Comparison of ENCODE assay signal across 8 mouse cellular contexts in genomic region chr11:50850989-50851601, GRCm38 (mm10). TPM values are rescaled to one million over a fixed set of nuclear protein-coding genes. Genes with fewer than 3 reads are reported as not detected.
DNase-seq lines count a peak whose midpoint lies in the region; ATAC-seq and TF ChIP-seq lines count a peak whose summit lies in the region.

No protein-coding gene starts in this region.

- H3K9ac ChIP-seq in lung, embryonic 15.5 days: peak overlapping the region; percentile 19
- peak overlapping the region; percentile 41 for H3K9ac ChIP-seq in heart, embryonic 14.5 days (ENCODE audit: low read length)
- H3K9ac ChIP-seq in limb, embryonic 12.5 days (replicated peaks): peak overlapping the region; percentile 48; the same call in 1 of the 2 replicates

- H3K4me2 ChIP-seq in lung, embryonic 15.5 days: peak overlapping the region; percentile 85
- H3K4me2 ChIP-seq in heart, embryonic 14.5 days (ENCODE audit: low read length): peak overlapping the region; percentile 90
- H3K4me2 ChIP-seq in limb, embryonic 12.5 days: peak overlapping the region; percentile 88

- H3K9me3 ChIP-seq in lung, embryonic 15.5 days: no peaks in the 10 kb centered on the region
- peaks cover 7% of the 10 kb centered on the region for H3K9me3 ChIP-seq in heart, embryonic 14.5 days (ENCODE audit: control insufficient read depth, low read length)
- peaks cover 7% of the 10 kb centered on the region; the same call in 1 of the 2 replicates for H3K9me3 ChIP-seq in limb, embryonic 12.5 days

- H3K36me3 ChIP-seq in lung, embryonic 15.5 days: no peaks in the 10 kb centered on the region
- no peaks in the 10 kb centered on the region for H3K36me3 ChIP-seq in heart, embryonic 14.5 days (ENCODE audit: control insufficient read depth, insufficient read depth, low read length)
- no peaks in the 10 kb centered on the region for H3K36me3 ChIP-seq in limb, embryonic 12.5 days

- intact Hi-C loops in gastrocnemius, postnatal 36 days (cut with DNase I): no loop called here

- no peak for ATAC-seq in lung, embryonic 15.5 days (ENCODE audit: borderline replicate concordance, extremely low read depth, low FRiP score, low TSS enrichment)
- no peak for ATAC-seq in heart, embryonic 14.5 days (ENCODE audit: insufficient number of reproducible peaks, insufficient read depth, low FRiP score, low read depth)
- ATAC-seq in limb, embryonic 12.5 days (ENCODE audit: insufficient number of reproducible peaks, insufficient read depth, low FRiP score, low TSS enrichment, low read depth): no peak

- H3K4me3 ChIP-seq in lung, embryonic 15.5 days: peak overlapping the region; percentile 39
- H3K4me3 ChIP-seq in lung, adult 2 months (replicated peaks; ENCODE audit: extremely low read depth, low read depth, low read length): no peak overlapping the region
- peak overlapping the region; percentile 39 to 48 for H3K4me3 ChIP-seq in heart, embryonic 14.5 days (ENCODE audit: control insufficient read depth in 1 of 2, insufficient read depth in 1 of 2, low read depth in 1 of 2, low read length in 2 of 2)
- H3K4me3 ChIP-seq in limb, embryonic 12.5 days (replicated peaks): peak overlapping the region; percentile 48
- peak overlapping the region; percentile 43 for H3K4me3 ChIP-seq in olfactory bulb, adult 2 months (ENCODE audit: insufficient read depth, low read depth, low read length)

- peaks cover 15% of the 10 kb centered on the region for H3K4me1 ChIP-seq in lung, embryonic 15.5 days
- H3K4me1 ChIP-seq in lung, adult 2 months (ENCODE audit: control insufficient read depth, insufficient read depth, low read length): no peaks in the 10 kb centered on the region; the same call in 1 of the 2 replicates
- peaks cover 0 to 22% of the 10 kb centered on the region in 2 experiments; a peak in 3 of 4 replicates for H3K4me1 ChIP-seq in heart, embryonic 14.5 days (ENCODE audit: control insufficient read depth in 2 of 2, insufficient read depth in 2 of 2, low read length in 2 of 2)
- peaks cover 14% of the 10 kb centered on the region for H3K4me1 ChIP-seq in limb, embryonic 12.5 days (replicated peaks)
- H3K4me1 ChIP-seq in olfactory bulb, adult 2 months (ENCODE audit: control insufficient read depth, insufficient read depth, low read length): peaks cover 11% of the 10 kb centered on the region

- H3K27me3 ChIP-seq in lung, embryonic 15.5 days: peaks cover 63% of the 10 kb centered on the region
- H3K27me3 ChIP-seq in heart, embryonic 14.5 days (ENCODE audit: control insufficient read depth, insufficient read depth, low read length): peaks cover 58% of the 10 kb centered on the region
- peaks cover 76% of the 10 kb centered on the region for H3K27me3 ChIP-seq in limb, embryonic 12.5 days

- under 1% methylated on average over 57 of the region's 72 CpGs for WGBS in lung, embryonic 15.5 days
- WGBS in lung, adult 2 months: under 1% methylated on average over 72 of the region's 72 CpGs
- under 1% methylated on average over 63 of the region's 72 CpGs for WGBS in heart, embryonic 14.5 days
- under 1% methylated on average over 72 of the region's 72 CpGs for WGBS in limb, embryonic 12.5 days
- under 1% methylated on average over 72 of the region's 72 CpGs for WGBS in olfactory bulb, adult 2 months

- no peak for DNase-seq in lung, adult 2 months
- peak; percentile 27 for DNase-seq in brain, adult 2 months (ENCODE audit: low read depth, low spot score)
- no peak for DNase-seq in gastrocnemius, postnatal 36 days
- no peak for DNase-seq in urinary bladder, postnatal 4 days (ENCODE audit: low spot score in 2 of 2)

- TF ChIP-seq POLR2A in lung, adult 2 months (IDR thresholded peaks at IDR 0.05; ENCODE audit: borderline replicate concordance, extremely low read depth, low read depth, low read length): no peak
- no peak for TF ChIP-seq POLR2A in olfactory bulb, adult 2 months (IDR thresholded peaks at IDR 0.05; ENCODE audit: insufficient read depth, low read depth, low read length)

- TF ChIP-seq CTCF in lung, adult 2 months (IDR thresholded peaks at IDR 0.05; ENCODE audit: insufficient read depth, low read length): no peak
- no peak for TF ChIP-seq CTCF in olfactory bulb, adult 2 months (IDR thresholded peaks at IDR 0.05; ENCODE audit: insufficient read depth, low read depth, low read length)

- H3K27ac ChIP-seq in lung, embryonic 15.5 days: no peak overlapping the region
- no peak overlapping the region for H3K27ac ChIP-seq in heart, embryonic 14.5 days (replicated peaks in 1 of 2; ENCODE audit: control insufficient read depth in 1 of 2, insufficient read depth in 1 of 2, low read depth in 2 of 2, low read length in 2 of 2)
- no peak overlapping the region for H3K27ac ChIP-seq in limb, embryonic 12.5 days
- no peak overlapping the region for H3K27ac ChIP-seq in olfactory bulb, adult 2 months (ENCODE audit: insufficient read depth, low read depth, low read length)

RNA-seq across cellular contexts. Expression of gene Grm6, which starts 0.6 kb away (rescaled TPM):
- polyA plus RNA-seq in lung, embryonic 15.5 days (2015; fragmentation: Nextera tagmentation; extraction: Ambion mirVana): 0.04 TPM in 1 of 2 replicates, not detected in the other
- polyA plus RNA-seq in lung, adult 2 months (2012; rRNA removed): 0.09 and 0.17 TPM in 2 replicates
- polyA plus RNA-seq in heart, embryonic 14.5 days (2014; fragmentation: Nextera tagmentation; extraction: Ambion mirVana): 0.08 and 0.15 TPM in 2 replicates
- 0.05 TPM in 1 of 2 replicates, not detected in the other for polyA plus RNA-seq in limb, embryonic 12.5 days (2016; fragmentation: Nextera tagmentation; extraction: Ambion mirVana)
- polyA plus RNA-seq in olfactory bulb, adult 2 months (2012; ENCODE audit: insufficient read depth, insufficient read length, low replicate concordance, missing spikeins): not detected in 2 replicates
- not detected for total RNA-seq in gastrocnemius, postnatal 36 days (2021)

RNA-seq across cellular contexts. Expression of gene Zfp879, which starts 9.7 kb away (rescaled TPM):
- polyA plus RNA-seq in lung, embryonic 15.5 days (2015; fragmentation: Nextera tagmentation; extraction: Ambion mirVana): 0.53 and 0.85 TPM in 2 replicates
- 0.26 and 0.32 TPM in 2 replicates for polyA plus RNA-seq in lung, adult 2 months (2012; rRNA removed)
- polyA plus RNA-seq in heart, embryonic 14.5 days (2014; fragmentation: Nextera tagmentation; extraction: Ambion mirVana): 0.35 and 0.55 TPM in 2 replicates
- 1.2 TPM in 2 replicates for polyA plus RNA-seq in limb, embryonic 12.5 days (2016; fragmentation: Nextera tagmentation; extraction: Ambion mirVana)
- not detected in 2 replicates for polyA plus RNA-seq in olfactory bulb, adult 2 months (2012; ENCODE audit: insufficient read depth, insufficient read length, low replicate concordance, missing spikeins)
- 1 to 10 TPM; 1.4 TPM for total RNA-seq in gastrocnemius, postnatal 36 days (2021)

RNA-seq across cellular contexts. Expression of gene Zfp354c, which starts 23.6 kb away (rescaled TPM):
- polyA plus RNA-seq in lung, embryonic 15.5 days (2015; fragmentation: Nextera tagmentation; extraction: Ambion mirVana): 21.5 and 23.9 TPM in 2 replicates
- polyA plus RNA-seq in lung, adult 2 months (2012; rRNA removed): 1.5 and 2.5 TPM in 2 replicates
- 14.1 and 17.5 TPM in 2 replicates for polyA plus RNA-seq in heart, embryonic 14.5 days (2014; fragmentation: Nextera tagmentation; extraction: Ambion mirVana)
- polyA plus RNA-seq in limb, embryonic 12.5 days (2016; fragmentation: Nextera tagmentation; extraction: Ambion mirVana): 56.1 and 61.0 TPM in 2 replicates
- not detected in 2 replicates for polyA plus RNA-seq in olfactory bulb, adult 2 months (2012; ENCODE audit: insufficient read depth, insufficient read length, low replicate concordance, missing spikeins)
- total RNA-seq in gastrocnemius, postnatal 36 days (2021): 1 to 10 TPM; 3.8 to 5.3 TPM

RNA-seq across cellular contexts. Expression of gene Zfp454, which starts 36.4 kb away (rescaled TPM):
- polyA plus RNA-seq in lung, embryonic 15.5 days (2015; fragmentation: Nextera tagmentation; extraction: Ambion mirVana): 8.1 and 9.2 TPM in 2 replicates
- 0.49 and 0.72 TPM in 2 replicates for polyA plus RNA-seq in lung, adult 2 months (2012; rRNA removed)
- polyA plus RNA-seq in heart, embryonic 14.5 days (2014; fragmentation: Nextera tagmentation; extraction: Ambion mirVana): 2.7 and 3.1 TPM in 2 replicates
- 14.3 and 15.1 TPM in 2 replicates for polyA plus RNA-seq in limb, embryonic 12.5 days (2016; fragmentation: Nextera tagmentation; extraction: Ambion mirVana)
- not detected in 2 replicates for polyA plus RNA-seq in olfactory bulb, adult 2 months (2012; ENCODE audit: insufficient read depth, insufficient read length, low replicate concordance, missing spikeins)
- 1 to 10 TPM in 1 of 2 experiments, under 1 TPM in 1; 0.97 to 1.6 TPM for total RNA-seq in gastrocnemius, postnatal 36 days (2021)
